Mouse (Mus musculus): ENCODE measurements around the gene 5830411N06Rik.

Gene 5830411N06Rik

GRCm38 (mm10) chr7:140247216-140247615 is at the start of gene 5830411N06Rik:
5830411N06Rik (plus strand) TSS chr7:140247284.
- ChIA-PET CTCF (no interaction called here), POLR2A (no interaction called here)

GRCm38 (mm10) chr7:140201090-140201489 is 46.0 kb upstream of the 5830411N06Rik start:
- POLR2A ChIA-PET: no interaction called here
- CTCF ChIA-PET: interaction anchor here in 2 of 4 experiments (0.7 kb wide), 2 partner anchors 13 kb away, joined by 3 to 4 read pairs; no protein-coding TSS in a partner anchor

- POLR2A ChIA-PET: no interaction called here
- CTCF ChIA-PET: no interaction called here
Observed at GRCm38 (mm10) chr7:140205864-140206263, 41.2 kb upstream of the 5830411N06Rik start, which contains the start of gene Olfr524. Olfr524 (minus strand) TSS chr7:140205964.

GRCm38 (mm10) chr7:140206904-140207303 is 40.2 kb upstream of the 5830411N06Rik start:
- ChIA-PET CTCF (no interaction called here), POLR2A (no interaction called here)

GRCm38 (mm10) chr7:140208153-140208552 is 38.9 kb upstream of the 5830411N06Rik start:
- CTCF ChIA-PET: no interaction called here
- POLR2A ChIA-PET: no interaction called here

- CTCF ChIA-PET: no interaction called here
- POLR2A ChIA-PET: no interaction called here
Observed at GRCm38 (mm10) chr7:140208677-140209076, 38.4 kb upstream of the 5830411N06Rik start.

GRCm38 (mm10) chr7:140213841-140214240 is 33.2 kb upstream of the 5830411N06Rik start:
- ChIA-PET CTCF (interaction anchor here in 1 of 4 experiments (0.6 kb wide), 1 partner anchor 25 kb away, joined by 4 read pairs; no protein-coding TSS in a partner anchor), POLR2A (no interaction called here)

- CTCF ChIA-PET: no interaction called here
- POLR2A ChIA-PET: interaction anchor here in 1 of 4 experiments (1.2 kb wide), 1 partner anchor 11 kb away, joined by 3 read pairs; no protein-coding TSS in a partner anchor
Observed at GRCm38 (mm10) chr7:140217967-140218366, 29.1 kb upstream of the 5830411N06Rik start, which contains the start of gene Cd163l1. Cd163l1 (plus strand) TSS chr7:140218267.

GRCm38 (mm10) chr7:140219268-140219667 is 27.8 kb upstream of the 5830411N06Rik start:
- ChIA-PET CTCF (interaction anchor here in 1 of 4 experiments (0.5 to 0.6 kb wide), 2 partner anchors 342 to 1480 kb away, joined by 3 read pairs; no protein-coding TSS in a partner anchor), POLR2A (interaction anchor here in 1 of 4 experiments (1.2 kb wide), 1 partner anchor 9 kb away, joined by 6 read pairs; no protein-coding TSS in a partner anchor)

GRCm38 (mm10) chr7:140220375-140220774 is 26.7 kb upstream of the 5830411N06Rik start:
- ChIA-PET CTCF (interaction anchor here in 1 of 4 experiments (0.6 kb wide), 1 partner anchor 1370 kb away, joined by 3 read pairs; no protein-coding TSS in a partner anchor), POLR2A (interaction anchor here in 2 of 4 experiments (0.5 to 1.2 kb wide), 2 partner anchors 8 to 315 kb away, joined by 3 to 6 read pairs; no protein-coding TSS in a partner anchor)

- ChIA-PET POLR2A (interaction anchor here in 2 of 4 experiments (0.6 to 1.2 kb wide), 3 partner anchors 10 to 108 kb away, joined by 3 to 8 read pairs (median 3); partner anchors contain the start of gene Echs1 (in 1 of the 2)), CTCF (interaction anchor here in 3 of 4 experiments (0.6 to 1.1 kb wide), 6 partner anchors 36 to 1287 kb away, joined by 3 to 8 read pairs (median 4); no protein-coding TSS in a partner anchor)
Observed at GRCm38 (mm10) chr7:140224209-140224608, 22.9 kb upstream of the 5830411N06Rik start.

GRCm38 (mm10) chr7:140228476-140228875 is 18.6 kb upstream of the 5830411N06Rik start:
- POLR2A ChIA-PET: interaction anchor here in 1 of 4 experiments (1.0 to 1.4 kb wide), 3 partner anchors 9 to 112 kb away, joined by 3 to 6 read pairs (median 3); partner anchors contain the start of genes Cd163l1 and Echs1
- CTCF ChIA-PET: interaction anchor here in 1 of 4 experiments (2.4 kb wide), 1 partner anchor 41 kb away, joined by 6 read pairs; no protein-coding TSS in a partner anchor

- POLR2A ChIA-PET: interaction anchor here in 1 of 4 experiments (0.6 kb wide), 1 partner anchor 724 kb away, joined by 3 read pairs; no protein-coding TSS in a partner anchor
- CTCF ChIA-PET: interaction anchor here in 1 of 4 experiments (1.3 to 2.4 kb wide), 2 partner anchors 44 kb away, joined by 3 to 6 read pairs; no protein-coding TSS in a partner anchor
Observed at GRCm38 (mm10) chr7:140231026-140231425, 16.1 kb upstream of the 5830411N06Rik start.

- ChIA-PET CTCF (no interaction called here), POLR2A (interaction anchor here in 1 of 4 experiments (1.5 kb wide), 1 partner anchor 9 kb away, joined by 3 read pairs; no protein-coding TSS in a partner anchor)
Observed at GRCm38 (mm10) chr7:140233696-140234095, 13.4 kb upstream of the 5830411N06Rik start.

GRCm38 (mm10) chr7:140253780-140254299 is 6.8 kb downstream of the 5830411N06Rik start:
- ChIA-PET CTCF (interaction anchor here in 1 of 4 experiments (0.6 kb wide), 1 partner anchor 552 kb away, joined by 5 read pairs; no protein-coding TSS in a partner anchor), POLR2A (interaction anchor here in 1 of 4 experiments (0.6 kb wide), 2 partner anchors 226 to 451 kb away, joined by 3 read pairs; no protein-coding TSS in a partner anchor)

GRCm38 (mm10) chr7:140295746-140296145 is 48.7 kb downstream of the 5830411N06Rik start:
- ChIA-PET POLR2A (no interaction called here), CTCF (no interaction called here)

GRCm38 (mm10) chr7:140296876-140297275 is 49.8 kb downstream of the 5830411N06Rik start:
- ChIA-PET POLR2A (no interaction called here), CTCF (no interaction called here)

- ChIA-PET POLR2A (no interaction called here), CTCF (no interaction called here)
Observed at GRCm38 (mm10) chr7:140299416-140299815, 52.3 kb downstream of the 5830411N06Rik start.

- ChIA-PET POLR2A (no interaction called here), CTCF (no interaction called here)
Observed at GRCm38 (mm10) chr7:140319861-140320385, 72.8 kb downstream of the 5830411N06Rik start.

GRCm38 (mm10) chr7:140320558-140320957 is 73.5 kb downstream of the 5830411N06Rik start, which contains the start of gene Olfr525:
Olfr525 (plus strand) TSS chr7:140320858.
- CTCF ChIA-PET: no interaction called here
- POLR2A ChIA-PET: no interaction called here

Data from embryonic stem cell, embryonic (primary cell).